Mouse (Mus musculus) bone marrow macrophage, adult 2 months (primary cell): ENCODE results near the gene Lmna. TPM values are rescaled to one million over a fixed set of nuclear protein-coding genes. Genes with fewer than 3 reads are reported as not detected.

Experiments used
- H3K27ac ChIP-seq: 2 replicates; pipeline ENCODE4 v1.5.1; 2012; ENCODE audit warnings: low read depth, low read length; ENCODE audit not compliant: insufficient read depth
- H3K4me1 ChIP-seq: 2 replicates; pipeline ENCODE4 v1.6.1; 2012; ENCODE audit warnings: low read length; ENCODE audit not compliant: control insufficient read depth, insufficient read depth
- H3K4me3 ChIP-seq: 2 replicates; pipeline ENCODE4 v1.5.1; 2012; ENCODE audit warnings: mild to moderate bottlenecking, low read length, moderate library complexity; ENCODE audit not compliant: insufficient read depth
- CTCF ChIP-seq: IDR thresholded peaks from 2 replicates; pipeline ENCODE4 v1.5.1; 2012; ENCODE audit warnings: low read depth, mild to moderate bottlenecking, low read length, moderate library complexity
- POLR2A ChIP-seq: IDR thresholded peaks from 2 replicates; pipeline ENCODE4 v1.6.1; 2012; ENCODE audit warnings: mild to moderate bottlenecking, low read depth, low read length, borderline replicate concordance
- polyA plus RNA-seq: library from polyadenylated mRNA; stranded (reverse); fragments of >200 nt; gene quantifications from 2 replicates; pipeline ENCODE4 v1.2.4, GENCODE M21; 2012; ENCODE audit not compliant: missing spikeins, insufficient read depth, insufficient read length

The Lmna gene
- polyA plus RNA-seq, 1 experiment, result 126 TPM

GRCm38 (mm10) chr3:88450379-88451131, 59.2 kb downstream of the Lmna start:
- Histone ChIP-seq H3K27ac (no peak overlapping the region), H3K4me1 (peaks cover 44% of the 10 kb centered on the region), H3K4me3 (no peak overlapping the region)
- TF ChIP-seq CTCF (no peak), POLR2A (no peak)

- TF ChIP-seq POLR2A, result no peak
- no peak for TF ChIP-seq CTCF
- Histone ChIP-seq H3K4me3 (no peak overlapping the region), H3K4me1 (peaks cover 45% of the 10 kb centered on the region), H3K27ac (no peak overlapping the region)
Measured at GRCm38 (mm10) chr3:88449395-88450023, 60.2 kb downstream of the Lmna start.

DNA sequence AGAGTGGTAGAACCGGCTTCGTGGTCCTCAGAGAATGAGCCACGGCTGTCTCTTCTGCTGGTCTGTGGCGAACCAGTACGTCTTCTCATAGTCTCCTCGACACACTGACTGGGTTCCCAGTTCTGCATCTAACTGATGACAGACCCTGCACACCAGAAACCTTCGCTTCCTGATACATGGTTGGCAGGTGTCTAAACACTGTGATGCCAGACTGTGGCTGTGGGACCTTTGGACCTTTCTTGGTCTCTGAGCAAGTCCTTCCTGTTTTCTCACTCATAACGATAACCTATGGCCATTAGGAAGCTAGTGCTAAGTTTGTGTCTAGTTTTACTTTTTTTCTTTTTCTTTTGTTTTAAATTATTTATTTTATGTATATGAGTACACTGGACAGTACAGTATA, 61.3 kb downstream of the Lmna start:
- TF ChIP-seq CTCF, result no peak
- TF ChIP-seq POLR2A, result no peak
- Histone ChIP-seq H3K27ac (no peak overlapping the region), H3K4me1 (peaks cover 40% of the 10 kb centered on the region), H3K4me3 (no peak overlapping the region)

- H3K4me1 ChIP-seq, result peaks cover 37% of the 10 kb centered on the region
- H3K4me3 ChIP-seq, result no peak overlapping the region
- H3K27ac ChIP-seq, result no peak overlapping the region
- TF ChIP-seq CTCF (no peak), POLR2A (no peak)
Measured at GRCm38 (mm10) chr3:88447676-88448183, 62.0 kb downstream of the Lmna start.

DNA sequence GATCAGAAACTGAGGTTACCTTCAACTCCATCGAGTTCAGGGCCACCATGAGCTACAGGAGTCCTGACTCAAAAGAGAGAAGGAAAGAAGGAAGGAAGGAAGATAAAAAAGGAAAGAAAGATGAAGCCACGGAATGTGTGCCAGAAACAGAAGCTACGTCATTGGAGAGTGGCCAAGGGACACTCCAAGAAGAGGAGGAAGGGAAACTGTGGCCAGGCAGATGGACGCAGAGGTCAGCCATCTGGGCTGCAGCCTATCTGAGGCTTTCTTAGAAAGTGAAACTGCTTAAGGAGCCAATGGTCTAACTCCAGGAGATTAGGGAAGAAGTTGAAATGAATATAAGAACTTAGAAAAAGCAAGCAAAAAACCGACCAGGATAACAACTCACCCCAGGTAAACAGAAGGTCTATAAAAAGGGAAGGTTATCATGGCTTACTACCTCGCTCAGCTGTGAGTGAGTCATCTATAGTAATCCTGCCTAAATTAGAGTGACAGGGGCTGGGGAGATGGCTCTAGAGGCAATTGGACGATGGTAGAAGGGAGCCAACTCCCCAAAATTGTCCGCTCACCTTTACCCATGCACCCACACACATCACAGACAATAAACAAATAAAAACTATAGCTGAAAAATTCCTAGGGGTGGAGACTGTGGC, 63.2 kb downstream of the Lmna start:
- H3K4me3 ChIP-seq, result peak overlapping the region; percentile 41
- H3K27ac ChIP-seq, result peak overlapping the region; percentile 79
- peaks cover 43% of the 10 kb centered on the region for H3K4me1 ChIP-seq
- TF ChIP-seq POLR2A, result no peak

DNA sequence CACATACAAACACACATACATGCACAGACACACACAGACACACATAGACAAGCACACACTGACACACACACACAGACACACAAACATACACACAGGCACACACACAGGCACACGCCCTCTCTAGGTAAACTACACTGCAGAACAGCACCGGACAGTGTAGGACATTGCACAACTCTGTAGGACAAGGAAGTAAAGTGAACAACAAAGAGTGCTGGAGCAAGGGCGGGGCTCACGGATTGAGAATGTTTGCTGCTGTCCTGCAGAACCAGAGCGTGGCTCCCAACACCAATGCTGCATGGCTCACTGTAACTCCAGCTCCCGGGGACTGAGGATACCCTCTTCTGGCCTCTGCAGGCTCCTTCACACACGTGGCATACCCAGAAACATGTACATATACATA, 66.9 kb downstream of the Lmna start:
- H3K4me1 ChIP-seq, result peaks cover 53% of the 10 kb centered on the region
- H3K4me3 ChIP-seq, result no peak overlapping the region
- TF ChIP-seq CTCF (no peak), POLR2A (no peak)
- H3K27ac ChIP-seq, result peak overlapping the region; percentile 60

DNA sequence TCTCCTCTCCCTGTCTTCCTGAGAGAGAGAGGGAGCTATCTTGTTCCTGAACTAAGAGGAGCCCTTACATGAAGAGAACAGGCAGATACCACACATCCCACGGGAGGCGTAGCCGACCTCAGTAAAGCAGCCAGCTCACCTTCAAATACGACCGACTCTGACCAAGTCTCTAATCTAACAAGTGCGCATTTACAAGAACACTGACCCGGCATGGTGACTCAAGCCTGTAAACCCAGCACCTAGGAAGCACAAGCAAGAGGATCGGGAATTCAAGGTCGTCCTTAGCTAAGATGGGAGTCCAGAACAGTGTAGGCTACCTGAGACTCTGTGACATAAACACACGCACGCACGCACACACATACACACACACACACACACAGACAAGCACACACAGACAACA, 67.3 kb downstream of the Lmna start:
- TF ChIP-seq CTCF (no peak), POLR2A (no peak)
- Histone ChIP-seq H3K4me1 (peaks cover 49% of the 10 kb centered on the region), H3K27ac (peak overlapping the region; percentile 13; the same call in 1 of the 2 replicates), H3K4me3 (no peak overlapping the region)

GRCm38 (mm10) chr3:88440500-88441381, 69.0 kb downstream of the Lmna start:
- peak overlapping the region; percentile 53 for H3K4me3 ChIP-seq
- peak; percentile 51; the same call in 1 of the 2 replicates for TF ChIP-seq CTCF
- TF ChIP-seq POLR2A, result no peak
- peak overlapping the region; percentile 50; the same call in 1 of the 2 replicates for H3K27ac ChIP-seq
- peaks cover 37% of the 10 kb centered on the region for H3K4me1 ChIP-seq

DNA sequence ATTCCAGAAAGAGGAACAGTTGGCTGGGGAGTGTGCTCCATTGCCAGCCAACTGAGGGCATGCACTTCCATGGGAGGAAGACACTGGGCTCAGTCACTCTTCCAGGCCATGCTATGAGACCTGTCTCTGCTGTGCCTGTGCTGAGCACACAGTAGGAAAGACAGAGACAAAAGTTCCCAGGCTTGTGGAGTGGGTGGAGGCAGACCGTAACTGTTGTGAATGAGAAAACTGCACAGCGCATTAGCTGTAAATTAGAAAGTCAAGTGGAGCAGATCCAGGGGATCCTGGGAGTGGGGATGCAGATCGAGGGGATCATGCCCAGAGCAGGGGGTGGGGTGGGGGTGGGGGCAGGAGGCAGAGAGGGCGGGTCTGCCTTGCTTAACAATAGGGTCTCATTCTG, 70.2 kb downstream of the Lmna start:
- TF ChIP-seq POLR2A, result no peak
- TF ChIP-seq CTCF, result no peak
- H3K4me3 ChIP-seq, result no peak overlapping the region
- peaks cover 26% of the 10 kb centered on the region for H3K4me1 ChIP-seq
- H3K27ac ChIP-seq, result no peak overlapping the region

GRCm38 (mm10) chr3:88437454-88437853, 72.3 kb downstream of the Lmna start:
- H3K27ac ChIP-seq, result no peak overlapping the region
- H3K4me3 ChIP-seq, result no peak overlapping the region
- H3K4me1 ChIP-seq, result peaks cover 16% of the 10 kb centered on the region
- no peak for TF ChIP-seq POLR2A
- TF ChIP-seq CTCF, result no peak
